Mouse (Mus musculus) myocyte (in vitro differentiated cells): ENCODE measurements around the gene Trappc13.

Experiments used
- CEBPB ChIP-seq: IDR thresholded peaks from 2 replicates; pipeline ENCODE4 v1.6.1; 2011; ENCODE audit warnings: mild to moderate bottlenecking, moderate library complexity; ENCODE audit not compliant: poor library complexity, insufficient read depth, severe bottlenecking
- E2F4 ChIP-seq: IDR thresholded peaks from one replicate; pipeline ENCODE4 v1.6.1; 2011; ENCODE audit warnings: mild to moderate bottlenecking, control low read depth, moderate library complexity; ENCODE audit not compliant: insufficient read depth
- MAX ChIP-seq: IDR thresholded peaks from one replicate; pipeline ENCODE4 v1.6.1; 2011; ENCODE audit warnings: low read depth, mild to moderate bottlenecking, control low read depth
- MYOD1 ChIP-seq, 3 experiments: IDR thresholded peaks; one replicate each; pipeline ENCODE4 v1.6.1; 2011; ENCODE audit warnings: control low read depth in 2 of 3, low read depth in 2 of 3, mild to moderate bottlenecking in 2 of 3, moderate library complexity in 1 of 3; ENCODE audit not compliant: insufficient read length in 2 of 3, control insufficient read depth in 1 of 3
- MYOG ChIP-seq, 3 experiments: IDR thresholded peaks; one replicate each; pipeline ENCODE4 v1.6.1; 2011; ENCODE audit warnings: control low read depth in 2 of 3, low read depth in 2 of 3, mild to moderate bottlenecking in 2 of 3; ENCODE audit not compliant: insufficient read length in 2 of 3, control insufficient read depth in 1 of 3, insufficient read depth in 1 of 3
- POLR2A ChIP-seq: IDR thresholded peaks from one replicate; pipeline ENCODE4 v1.6.1; 2011; ENCODE audit warnings: low read depth, mild to moderate bottlenecking, control low read depth, moderate library complexity; ENCODE audit not compliant: insufficient read length
- POLR2AphosphoS2 ChIP-seq: IDR thresholded peaks from one replicate; pipeline ENCODE4 v1.6.1; 2011; ENCODE audit warnings: low read depth, control low read depth; ENCODE audit not compliant: insufficient read length
- SRF ChIP-seq: IDR thresholded peaks from one replicate; pipeline ENCODE4 v1.6.1; 2011; ENCODE audit warnings: low read depth; ENCODE audit not compliant: control insufficient read depth, insufficient read length
- TCF12 ChIP-seq: IDR thresholded peaks from one replicate; pipeline ENCODE4 v1.6.1; 2011; ENCODE audit warnings: mild to moderate bottlenecking, control low read depth; ENCODE audit not compliant: poor library complexity, insufficient read depth, severe bottlenecking
- TCF3 ChIP-seq: IDR thresholded peaks from one replicate; pipeline ENCODE4 v1.6.1; 2011; ENCODE audit warnings: low read depth, control low read depth; ENCODE audit not compliant: insufficient read length
- USF1 ChIP-seq: IDR thresholded peaks from one replicate; pipeline ENCODE4 v1.6.1; 2011; ENCODE audit warnings: low read depth, mild to moderate bottlenecking, control low read depth, moderate library complexity

GRCm38 (mm10) chr13:104095955-104096354 lies 82.3 kb downstream of the Trappc13 start:
- TF ChIP-seq POLR2A = no peak
- TF ChIP-seq TCF12 = no peak
- no peak for TF ChIP-seq TCF3
- TF ChIP-seq CEBPB = no peak
- no peak for TF ChIP-seq E2F4
- TF ChIP-seq USF1 = no peak
- no peak for TF ChIP-seq MAX
- no peak for TF ChIP-seq MYOD1 (IDR thresholded peaks at IDR 0.05; ENCODE audit: control insufficient read depth in 1 of 3, insufficient read length in 2 of 3, low read depth in 2 of 3)
- no peak for TF ChIP-seq SRF
- TF ChIP-seq POLR2AphosphoS2 = no peak
- TF ChIP-seq MYOG (IDR thresholded peaks at IDR 0.05; ENCODE audit: control insufficient read depth in 1 of 3, insufficient read depth in 1 of 3, insufficient read length in 2 of 3, low read depth in 2 of 3) = no peak
